Mouse (Mus musculus): Measurements from ENCODE around the gene Prrt1.

Prrt1 gene

DNA sequence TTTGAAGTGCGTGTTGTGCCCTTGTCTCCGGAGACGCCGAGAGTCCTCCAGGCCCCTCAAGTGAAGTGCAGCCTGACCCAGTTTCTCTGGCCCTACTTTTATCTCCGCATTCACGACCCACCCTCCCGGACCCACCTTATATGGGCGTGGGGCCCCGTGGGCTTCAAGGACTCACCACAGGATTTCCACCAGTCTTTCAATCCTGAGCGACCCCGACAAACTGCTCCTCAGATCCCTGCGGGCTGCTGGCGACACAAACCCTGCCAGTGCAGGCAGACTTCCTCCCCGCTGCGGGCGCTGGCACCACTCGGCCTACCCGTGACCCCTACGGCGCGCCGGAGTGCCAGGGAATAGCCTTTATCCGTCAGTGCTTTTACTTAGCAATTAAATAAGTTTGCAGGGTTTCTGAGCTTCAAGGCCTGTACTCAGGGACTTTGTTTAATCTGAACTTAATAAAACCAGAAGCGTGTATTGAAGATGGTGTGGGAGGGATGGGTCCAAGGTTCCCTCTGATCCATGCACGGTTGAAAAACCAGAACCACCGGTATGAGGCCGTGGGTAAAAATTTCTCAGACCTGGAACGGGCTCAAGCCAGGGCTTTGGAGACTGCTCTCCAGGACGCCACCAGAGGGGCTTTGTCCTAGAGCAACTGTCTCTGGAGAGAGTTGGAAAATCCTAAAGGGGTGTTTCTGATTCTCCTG is 1.2 kb upstream of the Prrt1 start, which contains the start of gene Ppt2:
Gene Ppt2 (minus strand): TSS at position 568 of the 701 bp plus-strand sequence.
- DNase-seq (ENCODE audit: low read depth, low spot score): no peak

DNA sequence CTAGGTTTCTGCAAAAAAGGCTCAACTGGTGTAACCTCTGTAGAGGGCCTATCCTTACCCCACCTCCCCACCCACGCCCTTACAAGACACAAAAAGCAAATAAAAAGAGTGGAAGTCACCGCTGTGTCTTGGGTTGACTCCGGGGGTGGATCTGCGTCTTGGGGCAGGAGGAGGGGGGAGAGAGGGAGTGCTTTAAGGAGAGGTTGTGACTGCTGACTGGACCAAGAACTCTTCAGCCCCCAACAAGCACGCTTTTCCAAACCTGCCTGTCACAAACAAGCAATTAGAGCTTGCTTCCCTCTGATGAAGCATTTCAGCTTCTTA is 727 bp upstream of the Prrt1 start:
- no peak for DNase-seq (ENCODE audit: low read depth, low spot score)

GRCm38 (mm10) chr17:34629796-34630603 is 667 bp downstream of the Prrt1 start:
- DNase-seq (ENCODE audit: low read depth, low spot score): no peak

DNA sequence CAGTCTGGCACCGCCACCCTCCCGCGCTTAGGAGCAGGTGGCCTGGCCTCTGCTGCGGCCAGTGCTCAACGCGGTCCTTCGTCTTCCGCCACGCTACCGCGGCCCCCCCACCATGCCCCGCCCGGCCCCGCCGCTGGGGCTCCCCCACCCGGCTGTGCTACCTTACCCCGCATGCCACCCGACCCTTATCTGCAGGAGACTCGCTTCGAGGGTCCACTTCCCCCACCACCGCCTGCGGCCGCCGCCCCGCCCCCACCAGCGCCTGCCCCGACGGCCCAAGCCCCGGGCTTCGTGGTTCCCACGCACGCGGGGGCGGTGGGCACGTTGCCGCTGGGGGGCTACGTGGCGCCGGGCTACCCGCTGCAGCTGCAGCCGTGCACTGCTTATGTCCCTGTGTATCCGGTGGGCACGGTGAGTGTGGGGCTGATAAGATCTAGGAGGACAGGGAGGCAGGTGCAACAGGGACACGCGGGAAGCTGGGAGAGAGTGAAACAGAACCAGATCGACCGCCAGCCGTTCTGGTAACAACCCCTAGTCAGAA is 1.5 kb downstream of the Prrt1 start:
- DNase-seq (ENCODE audit: low read depth, low spot score): no peak

GRCm38 (mm10) chr17:34631647-34632046 is 2.3 kb downstream of the Prrt1 start:
- no peak for DNase-seq (ENCODE audit: low read depth, low spot score)

GRCm38 (mm10) chr17:34632261-34632691 is 2.9 kb downstream of the Prrt1 start:
- peak; percentile 83 for DNase-seq (ENCODE audit: low read depth, low spot score)

DNA sequence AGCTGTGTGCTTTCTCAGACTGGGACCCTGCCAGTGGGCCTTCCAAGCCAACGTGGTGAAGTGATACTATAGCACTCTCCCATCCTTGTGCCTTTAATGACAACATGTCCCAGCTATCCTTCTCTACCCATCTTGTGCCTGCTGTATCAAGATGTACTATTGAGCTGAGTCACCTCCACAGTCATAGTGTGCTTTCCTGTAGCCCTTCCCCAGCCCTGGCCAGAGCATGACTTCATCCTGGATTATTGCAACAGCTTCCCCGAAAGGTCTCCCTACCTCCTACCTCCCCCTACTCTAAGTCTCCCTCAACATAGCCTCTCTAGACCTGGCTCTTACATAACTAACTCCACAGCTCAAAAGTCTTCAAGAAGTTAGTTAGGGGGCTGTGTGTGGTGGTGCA is 6.3 kb downstream of the Prrt1 start:
- no peak for DNase-seq (ENCODE audit: low read depth, low spot score)

DNA sequence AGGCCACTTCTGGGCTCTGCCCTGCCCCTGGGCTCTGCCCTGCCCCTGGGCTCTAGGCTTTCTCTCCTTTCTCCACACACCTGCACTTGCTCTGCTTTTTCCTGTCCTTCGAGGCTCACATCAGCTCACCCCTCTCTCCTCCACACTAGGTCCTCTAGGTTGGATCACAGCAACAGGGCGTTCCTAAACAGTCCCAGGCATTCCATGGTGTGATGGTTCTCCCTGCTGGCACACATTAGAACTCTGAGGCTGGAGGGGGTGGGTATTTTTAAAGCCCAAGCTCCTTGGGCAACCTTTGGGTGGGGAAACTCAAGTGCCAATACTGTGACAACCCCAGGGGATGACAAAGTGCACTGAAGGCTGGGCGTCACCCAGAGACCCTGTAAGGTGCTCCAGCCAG is 8.1 kb downstream of the Prrt1 start:
- no peak for DNase-seq (ENCODE audit: low read depth, low spot score)

DNA sequence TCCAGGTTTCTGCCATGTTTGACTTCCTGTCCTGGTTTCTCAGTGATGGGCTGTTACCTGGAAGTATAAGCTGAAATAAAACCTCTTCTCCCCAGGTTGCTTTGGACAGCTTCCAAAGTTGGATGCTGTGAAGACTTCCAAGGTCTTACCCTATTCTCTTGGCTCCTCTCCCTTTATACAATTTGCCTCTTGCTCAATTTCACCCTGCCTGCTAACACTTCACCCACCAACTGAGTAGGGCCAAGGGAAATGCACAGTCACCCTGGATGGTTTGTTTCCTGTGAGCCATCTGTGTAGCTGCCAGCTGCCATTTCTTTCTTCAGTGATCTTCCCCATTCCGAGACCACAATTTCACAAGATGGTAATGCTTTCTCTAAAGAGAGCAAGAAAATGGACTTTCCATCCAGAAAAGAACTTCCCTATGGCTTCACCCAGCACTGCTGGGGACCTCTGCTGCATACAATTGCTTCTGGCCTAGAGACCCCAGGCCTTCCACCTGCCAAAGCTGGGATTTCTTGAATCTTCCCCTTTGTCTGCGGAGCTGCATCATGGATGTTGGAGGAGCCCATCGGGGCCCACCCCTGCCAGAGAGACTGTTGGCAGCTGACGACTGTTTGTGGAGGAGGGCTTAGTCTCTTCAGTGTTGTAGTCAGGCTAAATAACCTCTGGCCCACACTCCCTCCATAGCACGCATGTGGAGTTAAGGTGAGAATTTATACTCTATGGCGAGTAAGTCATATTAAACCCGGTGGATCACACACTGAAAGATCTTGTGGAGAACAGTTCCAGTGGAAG is 10.3 kb downstream of the Prrt1 start:
- DNase-seq (ENCODE audit: low read depth, low spot score): no peak

DNA sequence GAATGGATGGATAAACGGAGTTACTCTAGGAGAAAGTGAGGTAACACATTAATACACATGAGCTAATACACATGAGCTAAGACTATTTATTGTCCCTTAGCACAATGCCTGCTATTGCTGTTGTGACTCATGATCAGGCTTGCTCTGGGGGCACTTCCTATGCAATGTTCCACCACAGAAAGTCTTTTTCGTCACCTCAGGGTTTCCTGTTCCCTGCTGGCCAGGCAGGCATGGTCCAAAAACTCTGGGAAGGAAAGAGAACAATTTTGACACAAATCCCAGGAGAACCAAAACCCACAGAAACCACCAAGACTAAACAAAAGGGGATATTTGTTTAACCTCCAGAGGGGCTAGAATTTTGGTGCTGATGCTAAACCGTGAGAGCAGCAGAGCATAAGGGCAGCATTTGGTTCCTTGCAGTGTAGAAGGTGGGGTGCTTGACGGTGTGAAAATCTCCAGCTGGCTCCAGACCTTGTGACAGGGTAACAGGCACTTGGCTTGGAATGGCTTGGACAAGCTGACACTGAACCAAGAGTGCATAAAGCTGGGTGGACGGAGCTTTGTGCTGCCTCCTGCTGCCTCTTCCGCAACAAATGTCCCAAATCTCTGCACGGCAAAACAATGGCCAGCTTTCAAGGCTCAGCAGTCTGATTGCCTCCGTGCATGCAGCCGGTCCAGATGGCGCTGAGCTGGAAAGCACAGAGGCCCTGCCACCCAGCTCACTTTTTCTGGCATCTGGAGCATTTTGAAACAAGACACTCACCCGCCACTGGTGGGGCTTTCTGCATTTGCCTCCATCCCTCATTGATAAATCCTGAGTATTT is 11.7 kb downstream of the Prrt1 start:
- no peak for DNase-seq (ENCODE audit: low read depth, low spot score)

- no peak for DNase-seq (ENCODE audit: low read depth, low spot score)
These were observed 12.6 kb downstream of the Prrt1 start for GRCm38 (mm10) chr17:34641945-34642344.

GRCm38 (mm10) chr17:34643379-34643778 is 14.0 kb downstream of the Prrt1 start:
- DNase-seq (ENCODE audit: low read depth, low spot score): no peak

DNA sequence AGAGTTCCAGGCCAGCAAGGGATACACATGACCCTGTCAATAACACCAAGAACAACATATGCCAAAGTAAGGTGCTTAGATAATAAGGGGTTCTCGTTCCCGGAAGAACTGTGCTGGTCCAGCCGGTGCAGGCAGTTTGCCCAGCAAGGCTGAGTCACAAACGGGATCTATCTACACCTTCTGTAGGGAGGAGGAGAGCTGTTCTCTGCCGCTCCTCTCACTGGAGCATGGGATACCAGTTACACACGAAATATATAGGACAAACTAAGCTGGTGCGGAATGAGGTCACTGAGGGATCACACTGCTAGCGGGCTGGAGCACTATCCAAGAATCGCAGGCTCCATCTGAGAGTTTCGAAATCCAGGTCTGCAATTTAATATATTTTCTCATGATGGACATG is 14.6 kb downstream of the Prrt1 start:
- no peak for DNase-seq (ENCODE audit: low read depth, low spot score)

- peak; percentile 98 for DNase-seq (ENCODE audit: low read depth, low spot score)
These were observed 15.3 kb downstream of the Prrt1 start, which contains the start of gene Fkbpl for GRCm38 (mm10) chr17:34644608-34645007. Fkbpl (plus strand) TSS chr17:34644764.

DNA sequence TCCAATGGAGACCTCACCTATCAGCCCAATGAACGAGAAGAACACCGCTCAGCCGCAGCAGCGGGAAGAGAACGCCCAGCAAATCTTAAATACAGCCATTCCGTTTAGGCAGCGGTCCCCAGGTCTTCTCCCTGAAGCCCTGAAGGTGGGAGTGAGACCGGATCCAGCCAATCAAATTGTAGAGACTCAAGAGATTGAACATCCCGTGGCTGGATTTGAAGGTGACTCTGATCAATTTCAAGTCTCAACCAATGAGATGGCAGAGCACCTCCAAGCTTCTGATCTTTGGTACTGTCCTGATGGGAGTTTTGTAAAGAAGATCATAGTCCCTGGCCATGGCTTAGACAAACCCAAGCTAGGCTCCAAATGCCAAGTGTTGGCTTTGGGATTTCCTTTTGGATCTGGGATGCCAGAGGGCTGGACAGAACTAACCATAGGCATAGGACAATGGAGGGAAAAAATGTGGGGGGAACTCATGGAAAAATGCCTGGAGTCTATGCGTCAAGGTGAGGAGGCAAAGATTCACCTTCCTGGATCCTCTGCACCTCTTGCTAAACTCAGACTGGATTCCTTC is 16.0 kb downstream of the Prrt1 start:
- peak; percentile 89 for DNase-seq (ENCODE audit: low read depth, low spot score)

- no peak for DNase-seq (ENCODE audit: low read depth, low spot score)
These were observed 16.6 kb downstream of the Prrt1 start for GRCm38 (mm10) chr17:34645831-34646511.

DNA sequence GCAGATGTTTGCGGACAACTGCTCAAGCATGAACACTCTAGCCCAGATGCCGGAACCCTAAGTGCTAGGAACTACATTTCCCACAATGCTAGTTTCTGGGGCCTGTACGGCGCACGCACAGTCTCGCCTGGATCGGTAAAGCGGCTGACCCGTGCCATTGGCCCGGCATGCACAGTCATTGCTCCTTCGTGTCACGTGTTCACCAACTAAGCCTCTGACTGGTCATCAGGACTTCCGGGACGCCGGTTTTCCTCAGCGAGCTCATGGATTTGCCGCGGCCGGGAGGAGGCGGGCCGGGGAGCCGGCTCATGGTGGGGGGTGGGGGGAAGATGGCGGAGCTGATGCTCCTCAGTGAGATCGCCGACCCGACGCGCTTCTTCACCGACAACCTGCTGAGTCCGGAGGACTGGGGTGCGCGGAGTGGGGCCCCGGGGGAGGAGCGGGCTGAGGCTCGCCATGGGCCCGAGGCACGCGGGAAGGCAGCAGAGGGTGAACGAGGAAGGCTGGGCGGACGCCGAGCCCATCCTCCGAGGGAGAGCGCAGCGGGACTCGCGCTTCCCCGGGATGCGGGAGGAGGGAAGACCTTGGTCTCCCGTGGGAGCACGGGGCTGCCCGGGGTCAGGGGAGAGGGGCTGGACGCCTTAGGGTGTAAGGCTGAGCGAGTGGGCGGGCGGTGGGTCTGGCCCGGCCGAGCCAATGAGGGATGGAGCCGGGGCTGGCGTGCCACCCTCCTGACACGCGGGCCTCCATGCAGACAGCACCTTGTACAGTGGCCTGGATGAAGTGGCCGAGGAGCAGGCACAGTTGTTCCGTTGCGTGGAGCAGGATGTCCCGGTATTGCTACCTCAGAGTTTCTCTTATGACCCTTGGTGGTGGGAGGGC is 17.8 kb downstream of the Prrt1 start, which contains the start of gene Atf6b:
Gene Atf6b (plus strand): TSS at position 241 of the 882 bp plus-strand sequence.
- DNase-seq (ENCODE audit: low read depth, low spot score): peak; percentile 99

DNA sequence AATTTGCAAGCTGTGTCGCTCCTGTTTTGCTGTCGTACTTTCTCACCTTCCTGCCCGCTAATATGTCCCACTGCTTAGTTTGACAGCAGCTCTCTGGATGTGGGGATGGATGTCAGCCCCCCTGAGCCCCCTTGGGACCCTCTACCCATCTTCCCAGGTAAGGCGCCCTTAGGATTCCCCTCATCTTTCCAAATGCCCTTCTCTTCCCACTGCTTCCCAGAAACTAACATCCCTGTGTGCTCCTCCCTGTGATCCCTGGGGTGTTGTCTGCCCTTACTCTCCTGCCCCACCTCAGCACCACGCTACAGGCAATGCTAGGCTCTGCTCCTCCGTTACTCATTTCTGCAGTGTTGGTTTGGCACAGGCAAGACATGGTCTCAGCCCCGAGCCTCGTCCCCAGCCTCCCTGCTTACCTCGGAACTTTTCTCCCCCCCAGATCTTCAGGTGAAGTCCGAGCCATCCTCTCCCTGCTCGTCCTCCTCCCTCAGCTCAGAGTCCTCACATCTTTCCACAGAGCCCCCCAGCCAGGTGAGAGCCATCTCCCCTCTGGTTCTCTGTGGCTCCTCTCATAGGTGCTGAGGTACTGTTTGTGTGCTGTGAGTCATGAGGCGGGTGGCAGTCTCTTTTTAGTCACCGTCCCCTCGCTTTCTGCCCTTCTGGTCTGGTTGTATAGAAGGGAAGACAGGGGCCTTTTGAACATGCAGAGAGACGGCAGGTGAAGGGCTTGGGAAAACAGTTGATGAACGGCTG is 19.0 kb downstream of the Prrt1 start:
- DNase-seq (ENCODE audit: low read depth, low spot score): no peak

Data from ZHBTc4 (cell line).